Mouse (Mus musculus) right cerebral cortex, postnatal 4 days (tissue): ENCODE results near the gene Gpatch3.

Experiments
- DNase-seq: peaks from one replicate; pipeline ENCODE4 v3.0.0-alpha.2; 2022

Gpatch3 gene

GRCm38 (mm10) chr4:133624830-133625229, 50.3 kb downstream of the Gpatch3 start:
- DNase-seq: no peak

- no peak for DNase-seq
Observed at GRCm38 (mm10) chr4:133625621-133626071, 51.1 kb downstream of the Gpatch3 start.

- no peak for DNase-seq
Observed at GRCm38 (mm10) chr4:133626221-133626620, 51.7 kb downstream of the Gpatch3 start.

GRCm38 (mm10) chr4:133626621-133627020, 52.1 kb downstream of the Gpatch3 start:
- DNase-seq: no peak

- no peak for DNase-seq
Observed at GRCm38 (mm10) chr4:133627039-133627438, 52.5 kb downstream of the Gpatch3 start.

GRCm38 (mm10) chr4:133628517-133628916, 54.0 kb downstream of the Gpatch3 start:
- no peak for DNase-seq

GRCm38 (mm10) chr4:133629191-133629590, 54.6 kb downstream of the Gpatch3 start:
- no peak for DNase-seq

GRCm38 (mm10) chr4:133630326-133630920, 55.9 kb downstream of the Gpatch3 start:
- DNase-seq: no peak

GRCm38 (mm10) chr4:133631071-133631768, 56.7 kb downstream of the Gpatch3 start:
- no peak for DNase-seq

GRCm38 (mm10) chr4:133631769-133632411, 57.3 kb downstream of the Gpatch3 start:
- no peak for DNase-seq

GRCm38 (mm10) chr4:133632483-133633327, 58.2 kb downstream of the Gpatch3 start:
- no peak for DNase-seq

- peak; percentile 88 for DNase-seq
Observed at GRCm38 (mm10) chr4:133633332-133634042, 58.9 kb downstream of the Gpatch3 start.
